Mouse (Mus musculus): Measurements from ENCODE around the gene Pcgf1. TPM values are rescaled to one million over a fixed set of nuclear protein-coding genes. Genes with fewer than 3 reads are reported as not detected.
A peak's percentile ranks its signal among the peaks of the same experiment; 100 is the strongest.

The Pcgf1 gene
- polyA plus RNA-seq, 1 experiment from 2014 or later = 43.1 TPM

DNA sequence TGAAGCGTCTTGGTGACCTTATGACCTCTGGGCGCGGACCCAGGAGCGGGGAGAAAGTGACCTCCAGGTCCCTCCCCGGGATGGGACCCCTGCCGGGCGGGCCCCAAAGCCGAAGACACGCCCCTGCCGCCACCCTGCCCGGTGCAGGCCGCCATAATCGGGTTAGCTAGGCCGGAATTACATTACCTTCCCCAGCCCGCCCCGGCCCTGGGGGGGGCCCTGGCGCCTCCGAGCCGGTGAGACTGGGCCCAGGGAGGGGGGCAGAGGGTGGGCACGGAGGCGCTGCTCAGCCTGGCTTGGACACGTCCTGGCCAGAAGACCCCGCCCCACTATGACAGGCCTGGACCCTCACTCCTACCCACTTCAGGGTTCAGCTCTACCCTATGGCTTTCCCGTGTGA lies 6.4 kb upstream of the Pcgf1 start:
- Histone ChIP-seq H3K27ac (ENCODE audit: low read length) (no peak overlapping the region), H3K4me1 (ENCODE audit: insufficient read depth, low read length) (peaks cover 25% of the 10 kb centered on the region), H3K36me3 (ENCODE audit: insufficient read depth, low read length) (no peaks in the 10 kb centered on the region), H3K9me3 (ENCODE audit: low read length) (no peaks in the 10 kb centered on the region), H3K4me2 (replicated peaks; ENCODE audit: low read depth, low read length) (peak overlapping the region; percentile 26; the same call in 1 of the 2 replicates), H3K4me3 (ENCODE audit: low read length) (peak overlapping the region; percentile 30), H3K27me3 (ENCODE audit: insufficient read depth, low read length) (peaks cover 95% of the 10 kb centered on the region), H3K9ac (replicated peaks; ENCODE audit: low read length) (no peak overlapping the region)
- ATAC-seq (ENCODE audit: low FRiP score, low TSS enrichment) = peak; percentile 40
- WGBS = under 1% methylated on average over 17 of the region's 24 CpGs

DNA sequence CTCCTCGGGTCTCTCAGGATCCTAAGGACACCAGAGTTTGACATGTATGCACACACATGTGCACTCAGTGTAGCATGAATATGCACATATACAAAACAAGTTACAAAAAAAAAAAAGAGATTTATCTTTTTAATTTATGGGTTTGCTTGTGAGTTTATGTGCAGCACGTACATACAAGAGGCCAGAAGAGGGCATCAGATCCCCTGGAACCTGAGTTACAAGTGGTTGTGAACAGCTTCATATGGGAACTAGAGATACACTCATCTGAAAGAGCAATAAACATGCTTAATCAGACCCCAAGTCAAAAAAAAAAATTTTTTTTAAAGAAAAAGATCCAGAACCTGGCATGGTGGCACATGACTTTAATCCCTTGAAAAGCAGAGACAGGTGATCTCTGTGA lies 2.7 kb upstream of the Pcgf1 start:
- H3K9me3 ChIP-seq (ENCODE audit: low read length) = no peaks in the 10 kb centered on the region
- H3K27me3 ChIP-seq (ENCODE audit: insufficient read depth, low read length) = peaks cover 65% of the 10 kb centered on the region
- 17% methylated on average over 2 of the region's 2 CpGs for WGBS
- H3K4me1 ChIP-seq (ENCODE audit: insufficient read depth, low read length) = peaks cover 29% of the 10 kb centered on the region
- ATAC-seq (ENCODE audit: low FRiP score, low TSS enrichment) = no peak
- H3K4me2 ChIP-seq (replicated peaks; ENCODE audit: low read depth, low read length) = no peak overlapping the region
- H3K4me3 ChIP-seq (ENCODE audit: low read length) = no peak overlapping the region
- H3K9ac ChIP-seq (replicated peaks; ENCODE audit: low read length) = no peak overlapping the region
- H3K36me3 ChIP-seq (ENCODE audit: insufficient read depth, low read length) = peaks cover 2% of the 10 kb centered on the region; the same call in 1 of the 2 replicates
- no peak overlapping the region for H3K27ac ChIP-seq (ENCODE audit: low read length)

- Histone ChIP-seq H3K4me3 (ENCODE audit: low read length) (peak overlapping the region; percentile 90), H3K27me3 (ENCODE audit: insufficient read depth, low read length) (peaks cover 33% of the 10 kb centered on the region), H3K36me3 (ENCODE audit: insufficient read depth, low read length) (peaks cover 16% of the 10 kb centered on the region), H3K9ac (replicated peaks; ENCODE audit: low read length) (peak overlapping the region; percentile 90), H3K4me1 (ENCODE audit: insufficient read depth, low read length) (peaks cover 23% of the 10 kb centered on the region), H3K4me2 (replicated peaks; ENCODE audit: low read depth, low read length) (peak overlapping the region; percentile 99), H3K9me3 (ENCODE audit: low read length) (no peaks in the 10 kb centered on the region), H3K27ac (ENCODE audit: low read length) (peak overlapping the region; percentile 88)
- peak; percentile 92 for ATAC-seq (ENCODE audit: low FRiP score, low TSS enrichment)
- WGBS = under 1% methylated on average over 46 of the region's 46 CpGs
These were observed 722 bp downstream of the Pcgf1 start for GRCm38 (mm10) chr6:83078324-83078858.

- H3K27ac ChIP-seq (ENCODE audit: low read length) = no peak overlapping the region
- H3K27me3 ChIP-seq (ENCODE audit: insufficient read depth, low read length) = peaks cover 19% of the 10 kb centered on the region
- H3K4me1 ChIP-seq (ENCODE audit: insufficient read depth, low read length) = peaks cover 40% of the 10 kb centered on the region
- H3K9me3 ChIP-seq (ENCODE audit: low read length) = no peaks in the 10 kb centered on the region
- no peak overlapping the region for H3K4me2 ChIP-seq (replicated peaks; ENCODE audit: low read depth, low read length)
- no peak for ATAC-seq (ENCODE audit: low FRiP score, low TSS enrichment)
- no peak overlapping the region for H3K9ac ChIP-seq (replicated peaks; ENCODE audit: low read length)
- peaks cover 16% of the 10 kb centered on the region for H3K36me3 ChIP-seq (ENCODE audit: insufficient read depth, low read length)
- no peak overlapping the region for H3K4me3 ChIP-seq (ENCODE audit: low read length)
- WGBS = 92% methylated on average over 5 of the region's 5 CpGs
These were observed 2.5 kb downstream of the Pcgf1 start for GRCm38 (mm10) chr6:83080210-83080609.

- no peak overlapping the region for H3K9ac ChIP-seq (replicated peaks; ENCODE audit: low read length)
- H3K4me1 ChIP-seq (ENCODE audit: insufficient read depth, low read length) = peaks cover 63% of the 10 kb centered on the region
- ATAC-seq (ENCODE audit: low FRiP score, low TSS enrichment) = 0 out of 2 replicates have a peak, but pooled peaks have one; percentile 1
- WGBS = 20% methylated on average over 5 of the region's 5 CpGs
- H3K4me2 ChIP-seq (replicated peaks; ENCODE audit: low read depth, low read length) = no peak overlapping the region
- no peak overlapping the region for H3K27ac ChIP-seq (ENCODE audit: low read length)
- no peak overlapping the region for H3K4me3 ChIP-seq (ENCODE audit: low read length)
- H3K27me3 ChIP-seq (ENCODE audit: insufficient read depth, low read length) = peaks cover 22% of the 10 kb centered on the region
- peaks cover 16% of the 10 kb centered on the region for H3K36me3 ChIP-seq (ENCODE audit: insufficient read depth, low read length)
- no peaks in the 10 kb centered on the region for H3K9me3 ChIP-seq (ENCODE audit: low read length)
These were observed 5.8 kb downstream of the Pcgf1 start for GRCm38 (mm10) chr6:83083497-83083896.

DNA sequence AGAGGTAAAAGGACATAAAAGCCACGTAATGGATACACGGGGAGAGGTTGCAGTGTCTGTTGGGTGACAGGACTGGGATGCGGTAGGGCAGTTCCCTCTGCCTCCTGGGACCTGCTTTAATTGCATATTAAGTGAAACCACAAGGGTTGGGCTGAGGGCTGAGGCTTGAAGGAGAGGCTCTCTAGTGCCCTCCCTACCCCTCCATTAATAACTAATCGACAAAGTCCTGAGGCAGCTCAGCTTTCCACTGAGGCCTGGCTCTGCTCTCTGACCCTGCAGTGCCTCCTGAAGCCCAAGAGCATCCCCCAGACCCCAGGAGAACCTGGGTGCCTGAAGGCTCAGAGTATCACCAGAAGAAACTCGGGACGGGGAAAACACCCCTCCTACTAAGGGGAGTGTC lies 6.8 kb downstream of the Pcgf1 start:
- Histone ChIP-seq H3K27ac (ENCODE audit: low read length) (peak overlapping the region; percentile 61; the same call in 1 of the 2 replicates), H3K4me1 (ENCODE audit: insufficient read depth, low read length) (peaks cover 55% of the 10 kb centered on the region), H3K36me3 (ENCODE audit: insufficient read depth, low read length) (peaks cover 16% of the 10 kb centered on the region), H3K9me3 (ENCODE audit: low read length) (no peaks in the 10 kb centered on the region), H3K27me3 (ENCODE audit: insufficient read depth, low read length) (peaks cover 27% of the 10 kb centered on the region), H3K4me3 (ENCODE audit: low read length) (no peak overlapping the region), H3K4me2 (replicated peaks; ENCODE audit: low read depth, low read length) (peak overlapping the region; percentile 34), H3K9ac (replicated peaks; ENCODE audit: low read length) (0 out of 2 replicates have a peak overlapping the region, but pooled peaks have one; percentile 35)
- WGBS = 8% methylated on average over 6 of the region's 6 CpGs
- peak; percentile 54; the same call in 1 of the 2 replicates for ATAC-seq (ENCODE audit: low FRiP score, low TSS enrichment)

GRCm38 (mm10) chr6:83086121-83087035 lies 8.7 kb downstream of the Pcgf1 start, which contains the start of gene Lbx2:
Gene Lbx2 (plus strand): TSS chr6:83086367.
- Histone ChIP-seq H3K9ac (replicated peaks; ENCODE audit: low read length) (peak within 1 kb of the TSS; percentile 63), H3K4me2 (replicated peaks; ENCODE audit: low read depth, low read length) (peak within 1 kb of the TSS; percentile 56), H3K4me3 (ENCODE audit: low read length) (peak within 1 kb of the TSS; percentile 41), H3K36me3 (ENCODE audit: insufficient read depth, low read length) (peaks cover 7% of the 10 kb centered on the region), H3K9me3 (ENCODE audit: low read length) (no peaks in the 10 kb centered on the region), H3K27me3 (ENCODE audit: insufficient read depth, low read length) (peaks cover 30% of the 10 kb centered on the region), H3K27ac (ENCODE audit: low read length) (0 out of 2 replicates have a peak within 1 kb of the TSS, but pooled peaks have one; percentile 5), H3K4me1 (ENCODE audit: insufficient read depth, low read length) (peaks cover 54% of the 10 kb centered on the region)
- 6% methylated on average over 41 of the region's 42 CpGs for WGBS
- ATAC-seq (ENCODE audit: low FRiP score, low TSS enrichment) = no peak

GRCm38 (mm10) chr6:83087205-83087925 lies 9.7 kb downstream of the Pcgf1 start:
- Histone ChIP-seq H3K36me3 (ENCODE audit: insufficient read depth, low read length) (peaks cover 1% of the 10 kb centered on the region; the same call in 1 of the 2 replicates), H3K4me2 (replicated peaks; ENCODE audit: low read depth, low read length) (peak overlapping the region; percentile 56), H3K4me1 (ENCODE audit: insufficient read depth, low read length) (peaks cover 54% of the 10 kb centered on the region), H3K27ac (ENCODE audit: low read length) (no peak overlapping the region), H3K9me3 (ENCODE audit: low read length) (no peaks in the 10 kb centered on the region), H3K4me3 (ENCODE audit: low read length) (peak overlapping the region; percentile 39), H3K27me3 (ENCODE audit: insufficient read depth, low read length) (peaks cover 30% of the 10 kb centered on the region), H3K9ac (replicated peaks; ENCODE audit: low read length) (peak overlapping the region; percentile 14)
- WGBS = 3% methylated on average over 47 of the region's 47 CpGs
- ATAC-seq (ENCODE audit: low FRiP score, low TSS enrichment) = no peak

DNA sequence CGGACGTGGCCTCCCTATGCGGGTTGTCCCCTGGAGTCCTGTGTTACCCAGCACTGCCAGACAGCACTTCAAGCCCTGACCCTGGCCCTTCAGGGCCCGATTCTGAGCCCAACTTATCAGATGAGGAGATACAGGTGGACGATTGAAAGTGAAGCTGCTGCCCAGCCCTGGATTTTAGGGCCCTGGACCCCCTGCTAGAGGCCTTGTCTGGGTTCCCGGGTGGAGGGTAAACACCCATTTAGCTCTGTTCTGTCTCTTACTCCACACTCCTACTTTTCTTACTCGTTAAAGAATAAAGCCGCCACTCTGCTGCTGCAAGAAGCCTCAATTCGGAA lies 10.2 kb downstream of the Pcgf1 start:
- Histone ChIP-seq H3K4me3 (ENCODE audit: low read length) (peak overlapping the region; percentile 39), H3K36me3 (ENCODE audit: insufficient read depth, low read length) (no peaks in the 10 kb centered on the region), H3K9me3 (ENCODE audit: low read length) (no peaks in the 10 kb centered on the region), H3K27me3 (ENCODE audit: insufficient read depth, low read length) (peaks cover 30% of the 10 kb centered on the region), H3K4me2 (replicated peaks; ENCODE audit: low read depth, low read length) (peak overlapping the region; percentile 56), H3K27ac (ENCODE audit: low read length) (no peak overlapping the region), H3K9ac (replicated peaks; ENCODE audit: low read length) (peak overlapping the region; percentile 14), H3K4me1 (ENCODE audit: insufficient read depth, low read length) (peaks cover 51% of the 10 kb centered on the region)
- 20% methylated on average over 9 of the region's 9 CpGs for WGBS
- no peak for ATAC-seq (ENCODE audit: low FRiP score, low TSS enrichment)
